Mouse (Mus musculus) layer of hippocampus, postnatal 14 days (tissue): ENCODE measurements around the gene Lpp. TPM values are rescaled to one million over a fixed set of nuclear protein-coding genes. Genes with fewer than 3 reads are reported as not detected.
A peak's percentile ranks its signal among the peaks of the same experiment; 100 is the strongest.

Experiments used
- DNase-seq, 2 experiments: peaks; one replicate each; pipeline ENCODE4 v3.0.0; 2021 to 2022; ENCODE audit warnings: low spot score in 2 of 2, mixed read lengths in 1 of 2
- total RNA-seq, 2 experiments: library from RNA; stranded (reverse); gene quantifications; 2 replicates each; pipeline ENCODE4 v1.2.3; 2021

Gene Lpp
- total RNA-seq, 2 experiments from 2014 or later: 10.1 to 12.2 TPM

GRCm38 (mm10) chr16:24664131-24664530, 270.8 kb downstream of the Lpp start:
- DNase-seq: peak; percentile 24 to 56

GRCm38 (mm10) chr16:24669718-24670460, 276.6 kb downstream of the Lpp start:
- DNase-seq: no peak

GRCm38 (mm10) chr16:24678942-24679341, 285.6 kb downstream of the Lpp start:
- no peak for DNase-seq

GRCm38 (mm10) chr16:24695062-24695461, 301.8 kb downstream of the Lpp start:
- peak in 1 of 2 experiments; percentile 16 for DNase-seq

GRCm38 (mm10) chr16:24704215-24704614, 310.9 kb downstream of the Lpp start:
- no peak for DNase-seq

GRCm38 (mm10) chr16:24723641-24724040, 330.3 kb downstream of the Lpp start:
- no peak for DNase-seq

- no peak for DNase-seq
These were observed 339.4 kb downstream of the Lpp start for GRCm38 (mm10) chr16:24732751-24733150.

GRCm38 (mm10) chr16:24733321-24733720, 340.0 kb downstream of the Lpp start:
- no peak for DNase-seq

- no peak for DNase-seq
These were observed 342.4 kb downstream of the Lpp start for GRCm38 (mm10) chr16:24735754-24736153.

- no peak for DNase-seq
These were observed 344.2 kb downstream of the Lpp start for GRCm38 (mm10) chr16:24737362-24738057.

- DNase-seq: no peak
These were observed 347.4 kb downstream of the Lpp start for GRCm38 (mm10) chr16:24740714-24741113.

GRCm38 (mm10) chr16:24749816-24750215, 356.5 kb downstream of the Lpp start:
- no peak for DNase-seq

- no peak for DNase-seq
These were observed 362.8 kb downstream of the Lpp start for GRCm38 (mm10) chr16:24756141-24756540.

- DNase-seq: no peak
These were observed 372.7 kb downstream of the Lpp start for GRCm38 (mm10) chr16:24766051-24766450.

- no peak for DNase-seq
These were observed 373.3 kb downstream of the Lpp start for GRCm38 (mm10) chr16:24766596-24766995.

GRCm38 (mm10) chr16:24777053-24777452, 383.7 kb downstream of the Lpp start:
- no peak for DNase-seq

GRCm38 (mm10) chr16:24778432-24779274, 385.3 kb downstream of the Lpp start:
- DNase-seq: peak in 1 of 2 experiments; percentile 32

GRCm38 (mm10) chr16:24780545-24780944, 387.2 kb downstream of the Lpp start:
- DNase-seq: peak in 1 of 2 experiments; percentile 23

- no peak for DNase-seq
These were observed 388.6 kb downstream of the Lpp start for GRCm38 (mm10) chr16:24781922-24782321.

- DNase-seq: no peak
These were observed 392.3 kb downstream of the Lpp start for GRCm38 (mm10) chr16:24785651-24786050.

GRCm38 (mm10) chr16:24788973-24789372, 395.7 kb downstream of the Lpp start:
- no peak for DNase-seq

GRCm38 (mm10) chr16:24791387-24791786, 398.1 kb downstream of the Lpp start:
- no peak for DNase-seq
